Mouse (Mus musculus) lung, embryonic 16.5 days (tissue): Measurements from ENCODE around the gene Zfp385a. TPM values are rescaled to one million over a fixed set of nuclear protein-coding genes. Genes with fewer than 3 reads are reported as not detected.

Experiments
- ATAC-seq: fragments of 200-750 bp; cut with Nextera tagmentation; 2 replicates; pipeline ENCODE4 v1.8.0; 2017; ENCODE audit warnings: low read depth, mild to moderate bottlenecking, moderate library complexity
- H3K27ac ChIP-seq: fragments of 300-500 bp; sonication (generic); 2 replicates; pipeline ENCODE4 v1.5.1; 2014; ENCODE audit warnings: mild to moderate bottlenecking, control low read depth, low read length
- H3K27me3 ChIP-seq: fragments of 300-500 bp; sonication (generic); 2 replicates; pipeline ENCODE4 v1.6.1; 2014; ENCODE audit warnings: low read depth, low read length, mixed read lengths; ENCODE audit not compliant: control insufficient read depth, insufficient read depth
- H3K36me3 ChIP-seq: fragments of 300-500 bp; sonication (generic); 2 replicates; pipeline ENCODE4 v1.6.1; 2014; ENCODE audit warnings: low read length; ENCODE audit not compliant: control insufficient read depth, insufficient read depth
- H3K4me1 ChIP-seq: fragments of 300-500 bp; sonication (generic); replicated peaks from 2 replicates; pipeline ENCODE4 v1.6.1; 2014; ENCODE audit warnings: low read length, mixed read lengths; ENCODE audit not compliant: control insufficient read depth, insufficient read depth
- H3K4me2 ChIP-seq: fragments of 300-500 bp; sonication (generic); 2 replicates; pipeline ENCODE4 v1.6.1; 2014; ENCODE audit warnings: low read depth, low read length, control low read depth
- H3K4me3 ChIP-seq: fragments of 300-500 bp; sonication (generic); 2 replicates; pipeline ENCODE4 v1.5.1; 2014; ENCODE audit warnings: mild to moderate bottlenecking, low read length, control low read depth
- H3K9ac ChIP-seq: fragments of 300-500 bp; sonication (generic); 2 replicates; pipeline ENCODE4 v1.6.1; 2014; ENCODE audit warnings: low read length, control low read depth
- H3K9me3 ChIP-seq: fragments of 300-500 bp; sonication (generic); 2 replicates; pipeline ENCODE4 v1.6.1; 2016; ENCODE audit warnings: low read length; ENCODE audit not compliant: control insufficient read depth
- WGBS: fragments of 180-500 bp; shearing (Covaris S2); extraction: QIAGEN DNeasy Blood & Tissue Kit; methylation state at CpG from one replicate; pipeline ENCODE4 v1.1.7; 2014; 5-methylcytosine and 5-hydroxymethylcytosine counted together
- polyA plus RNA-seq: library from polyadenylated mRNA; unstranded; fragments of >200 nt; fragmentation: Nextera tagmentation; extraction: Ambion mirVana; gene quantifications from 2 replicates; pipeline ENCODE4 v1.2.1, GENCODE M21; 2015

Gene Zfp385a
- polyA plus RNA-seq, 1 experiment from 2014 or later: 8.6 TPM

DNA sequence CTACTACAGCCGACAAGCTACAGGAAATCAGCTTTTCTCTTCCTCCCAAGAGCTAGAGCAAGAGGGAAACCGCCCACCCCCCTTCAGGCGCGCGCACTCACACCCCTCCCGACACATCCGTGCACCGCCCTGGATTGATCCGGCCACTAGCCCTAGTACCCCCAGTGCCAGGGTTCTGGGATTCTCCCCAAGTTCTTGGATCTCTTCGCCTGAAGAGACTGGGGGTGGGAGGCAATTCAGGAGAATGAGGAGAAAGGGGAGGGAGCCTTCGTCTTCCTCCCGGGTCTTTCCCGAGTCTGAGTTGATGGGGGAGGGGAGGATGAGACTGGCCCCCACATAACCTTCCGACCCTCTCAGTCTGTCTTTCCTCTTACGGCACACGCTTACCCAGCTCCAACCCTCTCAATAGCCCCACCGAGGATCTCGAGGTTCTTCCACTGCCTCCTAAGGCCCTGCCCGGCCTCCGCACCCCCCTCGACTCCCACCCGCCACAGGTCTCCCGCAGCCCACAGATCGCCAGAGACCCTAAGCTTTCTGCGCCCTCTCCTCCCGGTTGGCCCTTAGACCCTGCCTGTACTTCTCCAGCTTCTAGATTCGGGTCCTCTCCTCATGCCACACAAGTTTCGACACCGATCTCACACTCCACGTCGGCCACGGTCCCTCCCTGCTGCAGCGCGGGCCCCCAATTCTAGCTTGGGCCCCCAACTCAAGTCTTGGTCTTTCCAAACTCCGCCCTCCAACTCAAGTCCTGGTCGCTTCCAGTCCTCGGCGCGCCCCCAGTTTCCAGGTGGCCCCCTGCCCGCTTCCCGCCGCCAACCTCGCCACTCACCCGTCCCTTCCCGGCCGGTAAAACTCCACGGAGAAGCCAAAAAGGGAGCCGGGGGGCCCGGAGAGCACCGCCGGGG lies 25.8 kb upstream of the Zfp385a start:
- WGBS: under 1% methylated on average over 51 of the region's 51 CpGs
- H3K4me3 ChIP-seq: peak overlapping the region; percentile 85
- H3K27ac ChIP-seq: peak overlapping the region; percentile 78
- H3K27me3 ChIP-seq: no peaks in the 10 kb centered on the region
- peak overlapping the region; percentile 94 for H3K9ac ChIP-seq
- no peaks in the 10 kb centered on the region for H3K36me3 ChIP-seq
- no peaks in the 10 kb centered on the region for H3K9me3 ChIP-seq
- ATAC-seq: peak; percentile 48
- H3K4me1 ChIP-seq: peaks cover 17% of the 10 kb centered on the region; the same call in 1 of the 2 replicates
- H3K4me2 ChIP-seq: peak overlapping the region; percentile 86

DNA sequence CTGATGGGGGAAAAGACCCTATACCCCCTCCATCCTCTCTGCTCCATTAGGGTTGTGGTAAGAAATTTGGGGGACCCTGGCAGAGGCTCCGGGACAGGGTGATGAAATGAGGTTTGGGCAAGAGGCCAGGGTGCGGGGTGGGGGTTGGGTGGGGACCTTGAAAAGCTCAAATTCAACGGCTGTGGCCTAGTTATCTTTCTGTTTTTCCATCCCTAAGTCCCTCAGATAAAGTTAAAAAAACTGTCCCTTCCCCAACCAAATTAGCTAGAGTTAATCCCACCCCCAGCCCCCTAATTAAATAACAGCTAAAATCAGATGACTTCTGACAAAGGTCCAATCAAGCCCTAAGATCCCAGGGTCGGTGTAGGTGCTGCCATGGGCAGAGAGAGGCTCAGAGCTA lies 24.9 kb upstream of the Zfp385a start:
- ATAC-seq: no peak
- Histone ChIP-seq H3K36me3 (no peaks in the 10 kb centered on the region), H3K4me3 (peak overlapping the region; percentile 85), H3K9ac (peak overlapping the region; percentile 94), H3K4me1 (peaks cover 20% of the 10 kb centered on the region), H3K9me3 (no peaks in the 10 kb centered on the region), H3K27ac (no peak overlapping the region), H3K27me3 (no peaks in the 10 kb centered on the region), H3K4me2 (peak overlapping the region; percentile 86)
- 32% methylated on average over 4 of the region's 4 CpGs for WGBS

DNA sequence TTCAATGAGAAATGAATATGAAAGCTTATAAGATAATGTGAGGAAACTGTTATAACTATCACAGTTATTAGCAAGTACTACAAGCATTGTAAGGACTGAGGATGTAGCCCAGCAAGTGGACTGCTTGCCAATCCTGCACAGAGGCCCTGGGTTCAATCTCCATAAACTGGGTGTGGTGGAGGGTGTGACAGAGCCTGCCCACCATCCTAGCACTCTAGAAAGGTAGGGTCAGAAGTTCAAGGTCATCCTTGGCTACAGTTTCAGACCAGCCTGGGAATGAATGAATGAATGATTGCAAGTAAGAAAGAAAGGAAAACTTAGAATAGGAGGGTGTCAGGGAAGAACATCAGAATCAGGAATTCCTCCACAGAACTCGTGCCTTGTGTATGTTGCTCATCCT lies 23.9 kb upstream of the Zfp385a start:
- Histone ChIP-seq H3K4me3 (no peak overlapping the region), H3K9me3 (no peaks in the 10 kb centered on the region), H3K27me3 (no peaks in the 10 kb centered on the region), H3K9ac (no peak overlapping the region), H3K27ac (no peak overlapping the region), H3K4me2 (no peak overlapping the region), H3K36me3 (no peaks in the 10 kb centered on the region), H3K4me1 (peaks cover 28% of the 10 kb centered on the region)
- ATAC-seq: no peak
- WGBS: 59% methylated on average over 1 of the region's 1 CpGs

DNA sequence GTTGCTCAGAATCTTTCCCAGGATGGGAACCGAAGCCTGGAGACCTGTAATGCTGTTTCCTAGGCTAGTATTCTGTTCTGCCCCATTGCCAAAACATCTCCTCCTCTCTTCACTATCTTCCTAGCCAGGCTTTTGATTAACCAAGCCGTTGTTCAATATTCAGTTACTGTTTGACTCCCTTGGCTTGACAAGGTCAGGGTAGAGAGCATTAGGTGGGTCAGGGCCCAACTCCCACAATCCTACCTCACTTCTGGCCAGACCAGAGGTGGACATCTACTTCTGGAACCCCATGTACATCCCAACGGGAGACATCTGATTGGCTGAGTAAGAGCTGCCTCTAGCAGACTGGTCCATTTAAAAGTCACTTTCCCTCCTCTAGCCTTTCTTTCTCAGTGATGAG lies 23.1 kb upstream of the Zfp385a start:
- H3K4me3 ChIP-seq: no peak overlapping the region
- 82% methylated on average over 3 of the region's 3 CpGs for WGBS
- H3K27me3 ChIP-seq: no peaks in the 10 kb centered on the region
- H3K27ac ChIP-seq: no peak overlapping the region
- H3K9me3 ChIP-seq: no peaks in the 10 kb centered on the region
- H3K4me2 ChIP-seq: no peak overlapping the region
- no peaks in the 10 kb centered on the region for H3K36me3 ChIP-seq
- no peak for ATAC-seq
- H3K4me1 ChIP-seq: peaks cover 32% of the 10 kb centered on the region
- no peak overlapping the region for H3K9ac ChIP-seq

DNA sequence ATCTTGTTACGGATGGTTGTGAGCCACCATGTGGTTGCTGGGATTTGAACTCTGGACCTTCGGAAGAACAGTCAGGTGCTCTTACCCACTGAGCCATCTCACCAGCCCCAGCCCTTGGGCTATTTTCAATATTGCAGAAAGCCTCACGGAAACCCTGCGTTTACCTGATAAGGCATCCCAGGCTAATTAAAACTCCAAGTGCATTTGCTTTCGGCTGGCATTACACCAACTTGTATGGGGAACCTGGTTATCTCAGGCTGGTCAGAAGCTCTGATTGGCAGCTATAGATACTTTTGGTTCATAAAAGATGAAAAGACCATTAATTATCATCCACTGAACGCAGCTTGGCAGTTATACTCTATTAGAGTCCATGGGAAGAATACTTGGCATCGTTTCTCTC lies 22.4 kb upstream of the Zfp385a start:
- Histone ChIP-seq H3K36me3 (no peaks in the 10 kb centered on the region), H3K9ac (no peak overlapping the region), H3K27ac (no peak overlapping the region), H3K9me3 (no peaks in the 10 kb centered on the region), H3K4me1 (peaks cover 32% of the 10 kb centered on the region), H3K4me2 (no peak overlapping the region), H3K27me3 (no peaks in the 10 kb centered on the region), H3K4me3 (no peak overlapping the region)
- no peak for ATAC-seq
- 81% methylated on average over 6 of the region's 7 CpGs for WGBS

DNA sequence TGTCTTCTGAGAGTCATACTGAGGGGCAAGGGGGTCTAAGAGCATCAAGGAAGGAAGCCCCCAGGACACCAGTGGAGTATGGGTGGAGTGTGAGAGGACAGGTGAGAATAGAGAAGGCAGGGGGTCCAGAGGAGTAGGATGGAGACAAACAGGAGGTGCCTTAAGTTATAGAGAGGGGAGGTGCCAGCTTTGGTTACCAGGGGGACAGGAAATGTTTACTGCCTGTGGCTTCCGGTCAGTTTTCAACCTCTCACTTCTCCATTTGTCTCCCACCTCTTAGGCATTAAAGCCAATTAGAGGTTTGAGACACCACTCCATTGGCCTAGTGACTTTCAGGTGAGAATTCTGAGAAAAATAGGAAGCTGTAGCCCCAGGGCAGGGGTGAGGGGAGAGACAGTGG lies 21.4 kb upstream of the Zfp385a start:
- Histone ChIP-seq H3K4me1 (peaks cover 27% of the 10 kb centered on the region), H3K36me3 (peaks cover 4% of the 10 kb centered on the region; the same call in 1 of the 2 replicates), H3K4me3 (no peak overlapping the region), H3K4me2 (no peak overlapping the region), H3K9ac (no peak overlapping the region), H3K27me3 (no peaks in the 10 kb centered on the region), H3K9me3 (no peaks in the 10 kb centered on the region), H3K27ac (no peak overlapping the region)
- 50% methylated on average over 1 of the region's 1 CpGs for WGBS
- no peak for ATAC-seq

DNA sequence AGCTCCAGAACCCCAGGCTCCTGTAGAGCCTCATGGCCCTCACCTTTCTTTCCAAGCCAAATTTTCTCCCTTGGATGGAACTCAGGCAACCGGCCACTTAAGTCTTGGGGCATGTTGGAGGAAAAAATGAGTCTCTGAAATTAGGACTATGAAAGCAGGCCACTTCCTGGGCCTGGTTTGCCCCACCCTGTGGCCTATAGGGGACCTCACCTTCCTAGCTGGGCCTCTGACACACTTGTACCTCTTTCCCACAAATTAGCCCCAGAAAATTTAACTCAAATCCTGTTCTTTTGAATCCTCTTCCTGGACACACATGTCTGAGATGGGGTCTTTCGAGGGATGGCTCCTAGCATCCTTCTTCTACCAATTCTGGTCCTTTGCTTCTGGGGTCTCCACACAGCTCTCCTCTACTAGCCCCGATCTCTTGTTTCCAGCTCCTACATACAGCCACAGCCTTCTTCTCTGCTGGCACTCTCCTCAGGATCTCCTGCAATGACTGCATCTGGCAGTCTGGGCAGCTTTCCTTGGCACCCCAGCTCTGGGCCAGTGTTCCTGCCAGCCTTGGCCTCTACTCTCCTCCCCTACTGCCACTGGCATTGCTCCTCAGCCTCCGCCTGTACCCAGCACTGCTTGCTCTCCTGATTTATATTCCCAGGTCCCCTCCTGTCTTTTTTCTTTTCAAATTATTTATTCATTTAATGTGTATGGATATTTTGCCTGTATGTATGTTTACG lies 20.1 kb upstream of the Zfp385a start:
- Histone ChIP-seq H3K4me2 (no peak overlapping the region), H3K27me3 (no peaks in the 10 kb centered on the region), H3K9ac (no peak overlapping the region), H3K4me1 (peaks cover 26% of the 10 kb centered on the region), H3K9me3 (no peaks in the 10 kb centered on the region), H3K36me3 (peaks cover 7% of the 10 kb centered on the region), H3K4me3 (no peak overlapping the region), H3K27ac (no peak overlapping the region)
- 93% methylated on average over 5 of the region's 5 CpGs for WGBS
- ATAC-seq: no peak

DNA sequence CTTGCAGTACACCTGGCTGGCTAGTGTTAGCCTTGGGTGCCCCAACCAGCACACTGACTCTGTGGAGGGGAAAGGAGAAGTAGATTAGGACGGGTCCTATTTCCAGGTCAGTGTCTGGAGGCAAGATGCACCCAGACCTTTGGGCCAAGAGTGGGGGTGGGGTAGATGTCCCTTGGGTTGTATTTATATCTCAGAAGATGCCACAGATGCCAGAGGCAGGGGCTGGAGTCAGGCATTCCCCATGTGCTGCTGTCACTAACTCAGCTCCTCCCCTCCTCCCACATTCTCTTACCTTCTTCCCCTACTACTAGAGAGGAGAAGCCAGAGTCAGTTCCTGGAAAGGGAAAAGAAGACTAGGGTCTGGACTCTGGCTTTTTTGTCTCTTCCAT lies 19.2 kb upstream of the Zfp385a start:
- H3K27ac ChIP-seq: no peak overlapping the region
- peaks cover 19% of the 10 kb centered on the region for H3K4me1 ChIP-seq
- H3K4me2 ChIP-seq: no peak overlapping the region

More for the DNA sequence above, 19.2 kb upstream of the Zfp385a start:
- H3K36me3 ChIP-seq: peaks cover 9% of the 10 kb centered on the region
- H3K27me3 ChIP-seq: no peaks in the 10 kb centered on the region
- no peak overlapping the region for H3K9ac ChIP-seq
- no peaks in the 10 kb centered on the region for H3K9me3 ChIP-seq
- H3K4me3 ChIP-seq: no peak overlapping the region
- 0 out of 2 replicates have a peak, but pooled peaks have one; percentile 12 for ATAC-seq
- 39% methylated on average over 1 of the region's 1 CpGs for WGBS
